Mouse (Mus musculus): Measurements from ENCODE around the gene Slc25a11. TPM values are rescaled to one million over a fixed set of nuclear protein-coding genes. Genes with fewer than 3 reads are reported as not detected.

The Slc25a11 gene
- total RNA-seq, 2 experiments from 2014 or later, result 121 to 123 TPM

DNA sequence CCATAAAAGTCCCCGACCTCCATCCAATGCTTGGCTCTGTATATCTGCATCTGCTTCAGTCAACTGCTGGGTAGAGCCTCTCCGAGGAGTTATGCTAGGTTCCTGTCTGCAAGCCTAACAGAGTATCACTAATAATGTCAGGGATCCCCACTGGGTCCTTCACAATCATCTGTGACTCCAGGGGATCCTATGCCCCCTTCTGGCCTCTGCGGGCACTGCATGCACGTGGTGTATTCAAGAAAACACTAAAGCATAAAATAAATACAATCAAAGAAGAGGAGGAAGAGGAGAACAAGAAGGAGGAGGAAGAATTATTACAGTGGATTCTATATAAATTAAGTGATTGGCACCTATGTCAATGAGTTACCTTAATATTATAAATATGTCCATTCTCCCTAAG, 21.8 kb downstream of the Slc25a11 start:
- DNase-seq (ENCODE audit: low spot score in 2 of 2), result peak in 1 of 2 experiments; percentile 53

DNA sequence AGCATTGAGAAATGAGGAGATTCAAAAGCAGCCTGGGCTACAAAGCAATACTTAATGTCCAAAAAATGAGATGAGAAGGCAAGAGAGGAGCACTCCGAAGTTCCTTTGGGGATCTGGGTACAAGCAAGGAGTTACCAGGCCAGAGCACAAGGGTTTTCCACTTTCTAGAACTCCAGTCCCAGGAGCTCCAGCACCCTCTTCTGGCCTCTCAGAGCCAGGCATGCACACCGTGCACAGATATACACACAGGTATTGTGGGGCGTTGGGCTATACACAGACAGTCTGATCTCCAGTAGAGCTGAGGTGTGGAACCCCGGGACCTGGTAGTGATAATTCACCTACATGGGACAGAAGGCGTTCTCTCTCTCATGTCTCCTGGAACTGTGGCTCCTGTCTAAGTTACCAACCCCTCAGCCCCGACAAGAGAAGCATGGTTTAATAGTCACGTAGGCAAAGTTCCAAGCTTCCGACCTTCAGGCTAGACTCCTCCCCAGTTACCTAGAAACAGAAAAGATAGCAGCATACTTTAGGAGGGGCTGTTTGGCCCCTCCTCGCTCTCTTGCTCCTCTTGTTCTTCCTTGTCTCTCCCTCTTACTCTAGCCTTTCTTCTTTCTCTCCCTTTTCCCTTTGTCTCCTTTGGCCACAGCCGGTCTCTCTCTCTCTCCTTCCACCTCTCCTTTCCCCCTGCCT, 24.1 kb downstream of the Slc25a11 start:
- DNase-seq (ENCODE audit: low spot score in 2 of 2), result no peak

DNA sequence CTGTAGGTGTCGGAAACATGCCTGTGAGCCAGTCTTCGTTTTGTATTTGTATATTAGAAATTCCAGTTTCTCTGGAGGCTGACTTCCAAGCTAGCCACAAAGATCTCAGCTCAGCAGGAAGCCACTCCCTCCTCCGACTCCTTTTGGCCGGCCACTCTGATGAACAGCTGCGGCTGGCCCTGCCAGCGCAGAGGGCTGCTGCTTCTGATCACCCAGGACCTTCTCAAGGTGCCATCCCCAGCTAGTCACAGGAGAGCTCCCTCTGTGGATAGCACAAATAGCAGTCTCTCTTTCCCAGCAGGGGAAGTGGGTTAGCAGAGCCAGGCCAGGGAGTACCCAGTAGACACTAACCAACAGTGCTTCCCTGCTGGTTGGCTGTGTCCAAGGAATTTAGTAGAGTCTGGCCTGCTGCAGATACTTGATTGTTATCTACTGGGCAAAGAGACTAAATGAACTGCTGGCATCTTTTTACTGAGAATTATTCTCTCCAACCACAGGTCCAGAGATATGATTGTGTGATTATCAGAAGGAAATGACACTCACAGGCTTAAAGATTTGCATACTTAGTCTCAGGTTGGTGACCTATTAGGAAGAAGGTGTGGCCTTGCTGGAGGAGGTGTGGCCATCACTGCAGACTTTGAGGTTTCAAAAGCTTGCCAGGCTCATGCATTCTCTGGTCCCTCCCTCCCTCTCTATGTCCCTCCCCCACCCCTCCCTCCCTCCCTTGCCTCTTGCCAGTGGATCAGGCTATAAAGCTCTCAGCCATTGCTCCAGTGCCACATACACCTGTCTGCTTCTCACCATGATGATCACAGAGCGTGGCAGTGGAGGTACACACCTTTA, 25.1 kb downstream of the Slc25a11 start:
- no peak for DNase-seq (ENCODE audit: low spot score in 2 of 2)

DNA sequence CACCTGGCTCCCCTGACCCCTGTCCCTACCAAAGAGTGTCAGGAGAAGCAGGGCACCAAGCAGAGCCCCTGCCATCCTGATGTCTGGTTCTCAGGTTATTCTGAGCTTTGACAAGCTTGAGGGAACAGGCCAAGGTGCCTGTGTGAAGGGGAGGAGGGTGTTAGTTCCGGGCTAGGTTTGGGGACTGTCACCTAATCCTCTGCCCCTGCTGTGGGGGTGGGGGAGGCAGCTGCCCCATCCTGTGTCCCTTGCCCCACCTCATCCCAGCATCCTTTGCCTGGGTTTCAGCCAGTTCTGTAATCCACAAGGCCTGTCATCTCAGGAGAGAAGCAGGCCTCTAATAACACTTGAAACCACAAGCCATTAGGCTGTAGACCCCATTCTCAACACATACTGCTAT, 28.2 kb downstream of the Slc25a11 start, which contains the start of gene Chrne:
TSS of gene Chrne (minus strand) at position 116 of the 400 bp plus-strand sequence.
- no peak for DNase-seq (ENCODE audit: low spot score in 2 of 2)

DNA sequence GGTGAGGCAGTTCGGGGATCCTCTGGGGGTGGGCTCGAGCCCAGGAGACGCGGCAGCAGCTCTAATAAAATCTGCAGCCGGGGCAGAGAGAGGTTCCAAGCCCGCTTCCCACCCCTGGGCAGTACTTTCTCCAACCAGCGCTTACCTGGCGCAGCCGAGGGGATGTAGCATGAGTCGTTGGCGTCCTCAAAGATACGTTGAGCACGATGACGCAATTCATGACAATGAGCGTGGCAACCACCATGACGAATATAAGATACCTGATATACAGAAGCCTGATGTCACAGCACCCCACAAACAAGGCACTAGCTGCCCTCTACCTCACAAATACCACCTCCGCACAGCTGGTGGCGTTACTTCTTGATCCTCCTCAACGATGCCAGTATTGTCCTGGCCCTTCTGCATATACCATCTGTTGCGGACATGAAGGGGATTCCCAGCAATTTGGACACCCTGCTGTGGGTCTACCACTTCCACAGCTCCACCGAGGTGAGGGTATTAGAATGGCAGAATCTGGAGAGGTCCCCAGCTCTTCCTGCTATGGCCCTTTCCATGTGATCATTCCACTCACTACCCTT, 31.7 kb downstream of the Slc25a11 start, which contains the start of gene 4930544D05Rik:
TSS of gene 4930544D05Rik (plus strand) at position 333 of the 578 bp plus-strand sequence.
- DNase-seq (ENCODE audit: low spot score in 2 of 2), result no peak

DNA sequence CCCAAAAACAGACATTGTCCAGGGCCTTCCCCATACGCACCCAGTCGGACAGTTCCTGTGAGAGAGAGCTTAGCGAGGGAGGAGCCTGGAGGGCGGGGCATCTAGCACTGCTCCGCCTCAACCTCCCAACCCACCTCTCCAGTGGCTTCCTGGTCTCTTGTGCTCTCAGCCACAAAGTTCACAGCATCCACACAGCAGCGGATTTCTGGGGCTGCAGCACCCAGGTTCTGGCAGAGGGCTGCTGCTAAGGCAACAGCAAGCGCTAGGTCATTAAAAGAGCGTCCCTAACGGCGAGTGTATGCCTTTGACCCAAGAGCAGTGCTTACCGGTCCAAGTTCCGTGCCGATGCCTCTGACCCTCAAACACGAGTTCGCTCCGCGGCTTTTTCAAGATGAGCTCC, 32.2 kb downstream of the Slc25a11 start:
- no peak for DNase-seq (ENCODE audit: low spot score in 2 of 2)

DNA sequence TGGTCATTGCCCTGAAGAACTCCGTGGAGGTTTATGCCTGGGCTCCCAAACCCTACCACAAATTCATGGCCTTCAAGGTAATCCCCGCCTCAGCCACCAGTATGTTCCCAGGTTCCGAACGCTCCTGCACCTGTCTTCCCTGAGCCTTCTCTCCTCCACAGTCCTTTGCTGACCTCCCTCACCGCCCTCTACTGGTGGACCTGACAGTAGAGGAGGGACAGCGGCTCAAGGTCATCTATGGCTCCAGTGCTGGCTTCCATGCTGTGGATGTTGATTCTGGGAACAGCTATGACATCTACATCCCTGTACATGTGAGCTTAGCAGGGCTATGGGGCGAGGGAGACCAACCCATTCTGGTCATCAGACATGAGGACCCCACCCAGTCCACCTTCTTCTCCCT, 34.8 kb downstream of the Slc25a11 start:
- no peak for DNase-seq (ENCODE audit: low spot score in 2 of 2)

DNA sequence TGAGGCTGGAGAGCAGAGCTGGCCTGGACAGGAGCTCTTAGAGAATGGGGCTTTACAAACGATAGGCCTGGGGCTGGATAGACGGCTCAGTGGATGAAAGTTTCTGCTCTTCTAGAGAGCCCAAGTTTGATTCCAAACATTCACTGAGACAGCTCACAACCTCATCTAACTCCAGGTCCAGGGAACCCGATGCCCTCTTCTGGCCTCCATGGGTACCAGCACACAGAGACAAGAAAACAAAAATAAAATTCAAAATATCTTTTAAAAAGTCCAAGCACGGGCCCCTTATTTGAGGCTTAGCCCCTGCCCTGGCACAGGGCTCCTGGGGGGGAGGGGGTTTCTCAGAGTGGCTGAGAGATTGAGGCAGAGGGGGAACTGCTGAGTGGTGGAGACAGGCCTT, 36.5 kb downstream of the Slc25a11 start:
- no peak for DNase-seq (ENCODE audit: low spot score in 2 of 2)

DNA sequence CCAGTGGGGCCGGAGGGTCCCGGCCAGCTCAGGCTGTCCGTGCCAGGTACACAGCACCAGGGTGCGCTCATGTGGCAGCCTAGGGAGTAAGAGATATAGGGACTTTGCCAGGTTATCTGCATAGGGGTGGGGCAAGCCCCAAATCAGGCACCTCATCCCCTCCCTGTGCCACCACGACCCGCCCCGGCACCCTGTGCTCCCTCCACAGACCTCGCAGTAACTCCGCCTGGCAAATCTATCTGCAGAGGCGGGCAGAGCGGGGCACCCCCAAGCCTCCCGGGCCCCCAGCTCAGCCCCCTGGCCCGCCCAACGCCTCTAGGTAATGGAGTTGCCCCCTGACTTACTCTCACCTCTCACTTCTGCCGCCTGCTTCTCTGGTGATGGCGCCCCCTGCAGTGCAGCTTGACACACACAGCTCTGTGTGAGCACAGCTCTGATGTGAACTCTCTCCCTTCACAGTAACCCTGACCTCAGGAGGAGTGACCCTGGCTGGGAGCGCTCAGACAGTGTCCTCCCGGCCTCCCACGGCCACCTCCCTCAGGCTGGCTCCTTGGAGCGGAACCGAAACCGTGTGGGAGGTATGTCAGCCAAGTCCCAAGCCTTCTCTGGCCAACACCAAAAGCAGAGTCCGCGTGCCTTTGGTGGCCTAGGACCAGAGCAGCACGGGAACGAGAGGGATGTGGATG, 38.8 kb downstream of the Slc25a11 start:
- no peak for DNase-seq (ENCODE audit: low spot score in 2 of 2)

DNA sequence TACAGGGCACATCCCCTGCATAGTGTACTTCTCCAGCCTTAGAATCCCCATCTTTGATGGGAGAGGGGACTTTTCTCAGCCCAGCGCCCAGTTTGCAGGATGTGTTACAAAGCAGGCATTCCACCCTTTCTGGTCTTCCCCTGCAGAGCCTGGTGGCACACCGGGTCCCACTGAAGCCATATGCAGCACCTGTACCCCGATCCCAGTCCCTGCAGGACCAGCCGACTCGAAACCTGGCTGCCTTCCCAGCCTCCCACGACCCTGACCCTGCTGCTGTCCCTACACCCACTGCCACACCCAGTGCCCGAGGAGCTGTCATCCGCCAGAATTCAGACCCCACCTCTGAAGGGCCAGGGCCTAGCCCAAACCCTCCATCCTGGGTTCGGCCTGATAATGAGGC, 39.7 kb downstream of the Slc25a11 start:
- DNase-seq (ENCODE audit: low spot score in 2 of 2), result no peak

DNA sequence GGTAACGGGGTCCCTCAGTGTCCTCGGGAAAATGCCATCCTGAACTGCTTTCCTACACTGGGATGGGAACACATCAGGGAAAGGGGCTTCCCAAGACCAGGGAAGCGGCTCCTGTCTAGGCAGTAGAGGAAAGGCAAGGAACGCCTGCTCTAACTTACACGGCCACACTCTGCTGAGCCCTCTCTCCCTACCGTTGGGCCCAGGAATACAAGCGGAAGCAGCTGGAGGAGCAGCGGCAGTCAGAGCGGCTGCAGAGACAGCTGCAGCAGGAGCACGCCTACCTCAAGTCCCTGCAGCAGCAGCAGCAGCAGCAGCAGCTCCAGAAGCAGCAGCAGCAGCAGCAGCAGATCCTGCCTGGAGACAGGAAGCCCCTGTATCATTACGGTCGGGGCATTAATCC, 40.6 kb downstream of the Slc25a11 start:
- DNase-seq (ENCODE audit: low spot score in 2 of 2), result no peak

DNA sequence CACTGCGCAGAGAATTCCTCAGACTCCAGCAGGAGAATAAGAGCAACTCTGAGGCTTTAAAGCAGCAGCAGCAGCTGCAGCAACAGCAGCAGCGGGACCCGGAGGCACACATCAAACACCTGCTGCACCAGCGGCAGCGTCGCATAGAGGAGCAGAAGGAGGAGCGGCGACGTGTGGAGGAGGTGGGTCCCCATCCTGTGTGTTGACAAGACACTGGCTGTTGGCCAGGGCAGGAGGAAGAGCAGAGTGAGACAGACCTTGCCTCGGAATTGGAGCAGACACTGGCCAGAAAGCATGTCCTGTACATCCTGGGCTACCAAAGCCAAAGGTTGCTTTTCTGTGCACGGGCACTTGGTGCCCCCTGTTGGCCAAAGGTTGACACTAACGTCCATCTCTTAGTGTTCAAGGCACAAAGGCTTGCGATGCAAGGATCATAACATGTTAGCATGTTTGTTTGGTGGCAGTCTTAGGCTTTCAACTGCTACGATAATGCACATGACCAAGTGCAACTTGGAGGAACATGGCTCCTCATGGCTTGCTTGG, 42.2 kb downstream of the Slc25a11 start:
- DNase-seq (ENCODE audit: low spot score in 2 of 2), result peak in 1 of 2 experiments; percentile 82

DNA sequence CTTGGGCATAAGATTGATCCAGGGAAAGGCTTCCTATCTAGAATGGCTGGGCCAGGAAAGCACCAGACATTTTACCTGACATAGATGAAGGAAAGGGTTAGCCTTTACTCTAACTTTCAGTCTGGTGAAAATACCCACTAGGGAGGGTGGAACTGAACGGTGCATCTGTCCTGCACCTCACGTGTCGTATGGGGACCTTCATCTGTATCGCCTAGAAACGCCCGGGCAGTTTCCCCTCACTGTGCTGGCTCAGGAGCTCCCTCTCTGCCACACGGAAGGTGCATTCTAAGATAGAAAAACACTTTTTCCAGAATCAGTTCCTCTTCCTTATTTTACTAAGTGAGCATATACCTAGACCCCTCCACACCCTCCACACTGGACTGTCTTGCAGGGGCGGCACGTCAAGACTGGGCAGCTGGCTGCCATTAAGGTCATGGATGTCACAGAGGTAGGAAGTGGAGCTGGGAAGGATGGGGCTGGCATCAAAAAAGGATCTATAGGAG, 48.8 kb downstream of the Slc25a11 start:
- no peak for DNase-seq (ENCODE audit: low spot score in 2 of 2)

DNA sequence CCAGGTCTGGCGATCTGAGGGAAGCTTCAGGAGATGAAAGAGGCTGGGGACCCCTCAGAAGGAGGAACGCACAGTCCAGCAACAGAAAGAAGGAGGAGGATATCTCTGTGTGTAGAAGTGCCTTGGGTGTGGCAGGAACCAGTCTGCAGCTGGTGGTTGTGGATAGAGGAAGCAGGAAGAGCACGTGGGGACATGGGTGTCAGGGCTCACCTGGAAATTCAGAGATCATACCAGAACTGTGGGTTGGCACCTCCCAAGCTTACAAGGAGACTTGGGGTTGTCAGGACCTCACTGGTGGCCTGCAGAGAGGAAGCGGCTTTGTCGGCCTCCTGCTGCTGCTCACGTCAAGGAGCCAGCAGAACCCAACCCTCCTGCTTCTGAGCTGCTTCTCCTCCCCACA, 50.0 kb downstream of the Slc25a11 start:
- DNase-seq (ENCODE audit: low spot score in 2 of 2), result no peak

DNA sequence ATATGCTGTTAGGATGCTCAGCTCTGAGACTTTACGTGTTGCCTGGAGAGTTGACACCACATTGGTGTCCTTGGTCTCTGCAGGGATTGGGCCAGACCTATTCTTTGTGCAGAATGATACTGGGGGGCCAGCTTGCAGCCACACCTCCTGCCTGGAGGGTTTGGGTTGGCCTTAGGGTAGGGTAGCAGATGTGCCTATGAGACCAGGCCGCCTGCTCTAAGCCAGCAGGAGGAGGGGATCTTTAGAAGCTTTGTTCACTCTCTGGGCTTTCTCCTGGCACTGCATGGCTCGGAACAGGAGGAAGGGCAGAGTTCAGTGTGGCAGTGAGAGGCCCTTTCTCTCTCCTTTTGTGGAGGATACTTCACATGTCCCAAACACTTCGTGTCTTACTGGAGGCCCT, 51.2 kb downstream of the Slc25a11 start:
- DNase-seq (ENCODE audit: low spot score in 2 of 2), result no peak

DNA sequence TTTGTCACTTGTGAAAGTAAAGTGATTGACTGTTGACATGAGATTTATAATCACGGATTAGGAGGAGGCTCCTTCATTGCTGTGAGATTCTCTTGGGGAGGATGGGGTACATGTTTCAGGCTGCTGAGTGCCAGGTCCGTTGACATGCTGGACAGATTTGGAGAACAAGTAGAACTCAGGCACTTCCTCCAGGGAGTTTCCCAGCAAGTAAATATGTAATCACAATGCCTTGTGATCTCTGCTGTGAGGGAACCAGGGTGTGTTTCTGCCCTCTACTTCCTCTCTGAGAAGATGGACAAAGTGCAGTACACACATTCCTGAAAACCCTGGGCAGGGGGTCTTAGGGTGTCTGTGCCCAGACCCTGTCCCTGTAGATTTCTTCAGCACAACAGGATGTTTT, 51.6 kb downstream of the Slc25a11 start:
- DNase-seq (ENCODE audit: low spot score in 2 of 2), result no peak

DNA sequence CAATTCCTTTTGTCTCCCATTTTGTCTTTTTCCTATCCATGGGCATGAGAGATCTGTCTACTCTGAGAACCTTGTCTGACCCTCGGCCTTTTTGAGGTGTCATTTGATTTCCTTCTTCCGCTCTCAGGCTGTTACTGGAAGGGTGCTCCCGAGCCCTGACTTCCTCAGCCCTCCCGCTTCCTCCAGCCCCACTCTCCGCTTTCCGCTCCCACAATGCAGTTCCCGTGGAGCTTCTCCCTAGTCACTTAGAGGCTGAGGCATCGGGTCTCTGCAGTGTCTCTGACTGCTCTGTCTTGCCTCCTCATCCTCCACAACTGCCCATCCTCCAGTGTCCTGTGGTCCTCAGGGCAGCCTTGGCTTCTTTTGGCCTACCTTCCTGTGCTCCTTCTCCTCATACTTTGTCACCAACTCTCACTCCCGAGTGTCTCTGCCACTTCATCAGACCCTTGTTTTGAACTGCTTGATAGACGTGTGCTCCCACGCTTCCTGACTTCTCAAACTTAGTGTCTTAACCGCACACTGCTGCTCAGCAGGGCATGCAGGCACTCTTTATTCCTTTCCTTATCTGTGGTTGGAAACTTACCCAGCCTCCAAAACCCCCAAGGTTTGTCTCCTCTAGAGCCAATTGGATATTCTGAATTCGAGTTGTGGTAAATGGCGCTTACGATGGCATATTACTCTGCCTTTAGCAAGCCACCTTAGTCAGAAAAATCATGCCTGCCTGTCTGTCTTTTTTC, 52.9 kb downstream of the Slc25a11 start:
- no peak for DNase-seq (ENCODE audit: low spot score in 2 of 2)

Measured in layer of hippocampus, adult 18-20 months (tissue).